Mouse (Mus musculus) CH12.LX (cell line): ENCODE results near the gene Cfap99. TPM values are rescaled to one million over a fixed set of nuclear protein-coding genes. Genes with fewer than 3 reads are reported as not detected.

Source experiments
- DNase-seq: peaks from one replicate; pipeline ENCODE4 v3.0.0-alpha.2; 2013; ENCODE audit errors: extremely low read depth
- H3K27ac ChIP-seq: 2 replicates; pipeline ENCODE4 v1.5.1; 2012; ENCODE audit warnings: low read depth, mild to moderate bottlenecking, control low read depth, moderate library complexity; ENCODE audit not compliant: insufficient read depth
- H3K27me3 ChIP-seq: replicated peaks from 2 replicates; pipeline ENCODE3; 2012; ENCODE audit warnings: inconsistent platforms
- H3K36me3 ChIP-seq, 2 experiments: replicated peaks in 1 of 2; 2 replicates each; pipeline versions ENCODE3 to v1.6.1; 2012; ENCODE audit warnings: inconsistent platforms in 1 of 2, low read length in 1 of 2, mild to moderate bottlenecking in 1 of 2, mixed read lengths in 1 of 2, moderate library complexity in 1 of 2; ENCODE audit not compliant: control insufficient read depth in 1 of 2, insufficient read depth in 1 of 2
- H3K4me1 ChIP-seq, 2 experiments: 2 replicates each; pipeline ENCODE4 v1.6.1; 2012; ENCODE audit warnings: inconsistent platforms in 1 of 2, moderate library complexity in 1 of 2; ENCODE audit not compliant: insufficient read depth in 2 of 2, control insufficient read depth in 1 of 2
- H3K4me2 ChIP-seq: 2 replicates; pipeline ENCODE4 v1.6.1; 2012; ENCODE audit warnings: low read depth, mild to moderate bottlenecking, control low read depth; ENCODE audit not compliant: poor library complexity, insufficient read depth, severe bottlenecking
- H3K4me3 ChIP-seq, 3 experiments: fragments of 150-350 bp in 1 of 3; sonication (generic) in 1 of 3; replicated peaks in 1 of 3; 2 replicates each; pipeline versions ENCODE3 to v1.5.1; 2011 to 2012; ENCODE audit warnings: low read depth in 2 of 3, low read length in 2 of 3, mild to moderate bottlenecking in 2 of 3, moderate library complexity in 2 of 3, control low read depth in 1 of 3, improper control_type of control experiment in 1 of 3, inconsistent platforms in 1 of 3, mixed read lengths in 1 of 3; ENCODE audit not compliant: poor library complexity in 1 of 3
- H3K79me2 ChIP-seq: replicated peaks from 2 replicates; pipeline ENCODE4 v1.6.1; 2012; ENCODE audit warnings: mild to moderate bottlenecking, moderate library complexity; ENCODE audit not compliant: control insufficient read depth, poor library complexity, insufficient read depth, severe bottlenecking; ENCODE audit errors: extremely low read depth
- H3K9ac ChIP-seq: 2 replicates; pipeline ENCODE4 v1.6.1; 2012; ENCODE audit warnings: low read depth, mild to moderate bottlenecking, control low read depth, moderate library complexity; ENCODE audit not compliant: insufficient read depth
- H3K9me3 ChIP-seq: replicated peaks from 2 replicates; pipeline ENCODE3; 2012; ENCODE audit warnings: low read length, inconsistent platforms, mixed read lengths
- BHLHE40 ChIP-seq: IDR thresholded peaks from 2 replicates; pipeline ENCODE4 v1.6.1; 2011; ENCODE audit warnings: mild to moderate bottlenecking, low read depth, low read length, improper control_type of control experiment
- CHD1 ChIP-seq: IDR thresholded peaks from 2 replicates; pipeline ENCODE4 v1.6.1; 2012; ENCODE audit warnings: low read depth, low read length, improper control_type of control experiment, inconsistent platforms
- CHD2 ChIP-seq: IDR thresholded peaks from 2 replicates; pipeline ENCODE4 v1.6.1; 2011; ENCODE audit warnings: low read length, improper control_type of control experiment
- CTCF ChIP-seq, 2 experiments: IDR thresholded peaks in 1 of 2; conservative IDR thresholded peaks in 1 of 2; 2 replicates each; pipeline ENCODE4 v1.5.1; 2011 to 2012; ENCODE audit warnings: low read depth in 2 of 2, low read length in 2 of 2, improper control_type of control experiment in 1 of 2, inconsistent platforms in 1 of 2, mild to moderate bottlenecking in 1 of 2, moderate library complexity in 1 of 2
- ELF1 ChIP-seq: IDR thresholded peaks from 2 replicates; pipeline ENCODE4 v1.6.1; 2014; ENCODE audit warnings: low read depth, mild to moderate bottlenecking, inconsistent platforms, low read length, improper control_type of control experiment
- ETS1 ChIP-seq: conservative IDR thresholded peaks from 2 replicates; pipeline ENCODE4 v1.6.1; 2012; ENCODE audit warnings: low read depth, mild to moderate bottlenecking, inconsistent platforms, low read length, improper control_type of control experiment, moderate library complexity
- GABPA ChIP-seq: IDR thresholded peaks from 2 replicates; pipeline ENCODE4 v1.6.1; 2012; ENCODE audit warnings: low read depth, low read length, improper control_type of control experiment, inconsistent platforms; ENCODE audit not compliant: insufficient replicate concordance
- HCFC1 ChIP-seq: IDR thresholded peaks from 2 replicates; pipeline ENCODE4 v1.6.1; 2012; ENCODE audit warnings: low read depth, mild to moderate bottlenecking, inconsistent platforms, low read length, improper control_type of control experiment
- IRF4 ChIP-seq: IDR thresholded peaks from 2 replicates; pipeline ENCODE4 v1.6.1; 2014; ENCODE audit warnings: low read depth, mild to moderate bottlenecking, inconsistent platforms, low read length, improper control_type of control experiment
- MAFK ChIP-seq: IDR thresholded peaks from 2 replicates; pipeline ENCODE4 v1.6.1; 2011; ENCODE audit warnings: low read length, improper control_type of control experiment; ENCODE audit not compliant: insufficient replicate concordance
- MAX ChIP-seq: IDR thresholded peaks from 2 replicates; pipeline ENCODE4 v1.6.1; 2011; ENCODE audit warnings: low read length, improper control_type of control experiment
- MAZ ChIP-seq: IDR thresholded peaks from 2 replicates; pipeline ENCODE4 v1.6.1; 2012; ENCODE audit warnings: low read depth, mild to moderate bottlenecking, inconsistent platforms, low read length, improper control_type of control experiment, moderate library complexity
- MYC ChIP-seq: IDR thresholded peaks from 2 replicates; pipeline ENCODE4 v1.6.1; 2011; ENCODE audit warnings: low read depth, mild to moderate bottlenecking, improper control_type of control experiment, low read length
- NELFE ChIP-seq: IDR thresholded peaks from 2 replicates; pipeline ENCODE4 v1.6.1; 2011; ENCODE audit warnings: low read depth, low read length, improper control_type of control experiment
- NRF1 ChIP-seq: IDR thresholded peaks from 2 replicates; pipeline ENCODE4 v1.6.1; 2014; ENCODE audit warnings: low read depth, mild to moderate bottlenecking, inconsistent platforms, low read length, improper control_type of control experiment, moderate library complexity
- PAX5 ChIP-seq: IDR thresholded peaks from 2 replicates; pipeline ENCODE4 v1.6.1; 2012; ENCODE audit warnings: low read length, inconsistent platforms, mixed read lengths
- POLR2A ChIP-seq: IDR thresholded peaks from 2 replicates; pipeline ENCODE4 v1.6.1; 2011; ENCODE audit warnings: low read depth, mild to moderate bottlenecking, improper control_type of control experiment, low read length
- RCOR1 ChIP-seq: conservative IDR thresholded peaks from 2 replicates; pipeline ENCODE4 v1.6.1; 2012; ENCODE audit warnings: low read depth, mild to moderate bottlenecking, inconsistent platforms, low read length, improper control_type of control experiment
- TBP ChIP-seq: conservative IDR thresholded peaks from 2 replicates; pipeline ENCODE4 v1.6.1; 2011; ENCODE audit warnings: low read depth, low read length, improper control_type of control experiment
- TCF12 ChIP-seq: IDR thresholded peaks from 2 replicates; pipeline ENCODE4 v1.6.1; 2014; ENCODE audit warnings: low read depth, mild to moderate bottlenecking, inconsistent platforms, low read length, improper control_type of control experiment
- UBTF ChIP-seq: IDR thresholded peaks from 2 replicates; pipeline ENCODE4 v1.6.1; 2012; ENCODE audit warnings: low read depth, mild to moderate bottlenecking, inconsistent platforms, low read length, improper control_type of control experiment, moderate library complexity
- USF1 ChIP-seq: IDR thresholded peaks from 2 replicates; pipeline ENCODE4 v1.6.1; 2014; ENCODE audit warnings: low read depth, mild to moderate bottlenecking, inconsistent platforms, low read length, improper control_type of control experiment
- USF2 ChIP-seq: conservative IDR thresholded peaks from 2 replicates; pipeline ENCODE4 v1.6.1; 2011; ENCODE audit warnings: low read depth, low read length, improper control_type of control experiment
- ZKSCAN1 ChIP-seq: IDR thresholded peaks from 2 replicates; pipeline ENCODE4 v1.6.1; 2012; ENCODE audit warnings: low read depth, inconsistent platforms, low read length, improper control_type of control experiment, borderline replicate concordance
- ZNF384 ChIP-seq: IDR thresholded peaks from 2 replicates; pipeline ENCODE4 v1.6.1; 2012; ENCODE audit warnings: low read depth, low read length, improper control_type of control experiment, inconsistent platforms
- dilution Hi-C: fragments of 300-500 bp; cut with MboI; formaldehyde crosslinking; loops from 2 replicates; pipeline ENCODE4 v1.14.3; 2020; ENCODE audit warnings: low sequenced_read_pairs; ENCODE audit not compliant: extremely low pct_unique_long_range_greater_than_20kb, extremely low pct_ligation_motif_present
- in situ Hi-C: fragments of 300-500 bp; cut with MboI; formaldehyde crosslinking; loops from 3 replicates; pipeline ENCODE4 v1.14.3; 2019; ENCODE audit warnings: low sequenced_read_pairs, low pct_ligation_motif_present, low pct_unique_long_range_greater_than_20kb, mixed read lengths
- polyA plus RNA-seq: library from polyadenylated mRNA; unstranded; fragments of >175 nt; gene quantifications from 2 replicates; pipeline ENCODE4 v1.2.1, GENCODE M21; 2012; ENCODE audit warnings: low read depth; ENCODE audit not compliant: insufficient read length
- total RNA-seq, 2 experiments: library from RNA; depleted of rRNA; stranded (reverse); fragments of 300-350 nt in 1 of 2; fragments of >200 nt in 1 of 2; gene quantifications; 2 replicates each; pipeline ENCODE4 v1.2.3; 2012 to 2014

The Cfap99 gene
- total and polyA plus RNA-seq, 3 experiments = not detected

GRCm38 (mm10) chr5:34274268-34274667, 14.1 kb upstream of the Cfap99 start:
- no peak overlapping the region for H3K27ac ChIP-seq
- no peaks in the 10 kb centered on the region for H3K27me3 ChIP-seq
- peaks cover 15 to 45% of the 10 kb centered on the region in 2 experiments for H3K4me1 ChIP-seq
- no peaks in the 10 kb centered on the region for H3K9me3 ChIP-seq
- no peak overlapping the region for H3K4me2 ChIP-seq
- no peak for DNase-seq
- no peaks in the 10 kb centered on the region for H3K79me2 ChIP-seq
- no peaks in the 10 kb centered on the region for H3K36me3 ChIP-seq
- H3K9ac ChIP-seq = no peak overlapping the region
- dilution Hi-C loops (no loop called here), in situ Hi-C loops (no loop called here)
- H3K4me3 ChIP-seq = no peak overlapping the region
- TF ChIP-seq MAFK = no peak
- no peak for TF ChIP-seq MAZ
- no peak for TF ChIP-seq POLR2A
- TF ChIP-seq MYC = no peak

GRCm38 (mm10) chr5:34274676-34275293, 13.6 kb upstream of the Cfap99 start:
- H3K27me3 ChIP-seq = no peaks in the 10 kb centered on the region
- H3K4me1 ChIP-seq = peaks cover 15 to 45% of the 10 kb centered on the region in 2 experiments
- H3K9ac ChIP-seq = no peak overlapping the region
- in situ Hi-C loops (no loop called here), dilution Hi-C loops (no loop called here)
- no peaks in the 10 kb centered on the region for H3K9me3 ChIP-seq
- H3K27ac ChIP-seq = no peak overlapping the region
- H3K79me2 ChIP-seq = no peaks in the 10 kb centered on the region
- no peak overlapping the region for H3K4me3 ChIP-seq
- no peak for DNase-seq
- H3K36me3 ChIP-seq = no peaks in the 10 kb centered on the region
- TF ChIP-seq MAX = no peak
- TF ChIP-seq MAZ = no peak
- no peak for TF ChIP-seq CHD1
- no peak for TF ChIP-seq NELFE
- TF ChIP-seq PAX5 = no peak
- TF ChIP-seq RCOR1 = no peak
- TF ChIP-seq HCFC1 = no peak
- no peak for TF ChIP-seq ZKSCAN1
- no peak for TF ChIP-seq CTCF (conservative IDR thresholded peaks at IDR 0.05 in 1 of 2, IDR thresholded peaks at IDR 0.05 in 1 of 2; ENCODE audit: low read depth in 2 of 2, low read length in 2 of 2)
- no peak for TF ChIP-seq ETS1
- no peak for TF ChIP-seq BHLHE40
- no peak for TF ChIP-seq ZNF384
- H3K4me2 ChIP-seq = no peak overlapping the region

GRCm38 (mm10) chr5:34276191-34276590, 12.2 kb upstream of the Cfap99 start:
- no peak for DNase-seq
- dilution Hi-C loops = no loop called here

More at GRCm38 (mm10) chr5:34276191-34276590, 12.2 kb upstream of the Cfap99 start:
- no peak overlapping the region for H3K27ac ChIP-seq
- no peaks in the 10 kb centered on the region for H3K27me3 ChIP-seq
- TF ChIP-seq UBTF (no peak), CHD1 (no peak), IRF4 (no peak), MAX (no peak), CHD2 (no peak), ELF1 (no peak), TCF12 (no peak), USF1 (no peak), TBP (no peak), HCFC1 (no peak), MAZ (no peak), NELFE (no peak), NRF1 (no peak), GABPA (no peak), USF2 (no peak)
- H3K79me2 ChIP-seq = no peaks in the 10 kb centered on the region
- H3K4me1 ChIP-seq = peaks cover 15 to 49% of the 10 kb centered on the region in 2 experiments
- H3K9me3 ChIP-seq = no peaks in the 10 kb centered on the region
- H3K4me3 ChIP-seq = no peak overlapping the region
- no peak overlapping the region for H3K9ac ChIP-seq
- H3K4me2 ChIP-seq = no peak overlapping the region
- no peaks in the 10 kb centered on the region for H3K36me3 ChIP-seq
- in situ Hi-C loops = no loop called here
